Mouse (Mus musculus): ENCODE measurements around the gene Btbd35f11. TPM values are rescaled to one million over a fixed set of nuclear protein-coding genes. Genes with fewer than 3 reads are reported as not detected.
"Not testable (repeated sequence)": the region's sequence is repeated elsewhere in the genome, so short reads cannot be mapped to it uniquely, and the experiment has no call there.

The Btbd35f11 gene
- polyA plus RNA-seq (2012): not detected in 2 replicates

GRCm38 (mm10) chrX:3443590-3443989 is at the start of gene Btbd35f11:
TSS of gene Btbd35f11 (minus strand) at chrX:3443690.
- TF ChIP-seq GATA1 (IDR thresholded peaks at IDR 0.05; ENCODE audit: low read length): not testable (repeated sequence)

Other genes starting within 250 kb of the Btbd35f11 start
- not detected in 2 replicates for gene Btbd35f24, start 247.9 kb downstream of the Btbd35f11 start, polyA plus RNA-seq (2012)

Measured in G1E-ER4 (cell line).